Mouse (Mus musculus) testis, adult 2 months (tissue): ENCODE data around the gene Ttc17. TPM values are rescaled to one million over a fixed set of nuclear protein-coding genes. Genes with fewer than 3 reads are reported as not detected.

ENCODE experiments used
- H3K27ac ChIP-seq: fragments of 200-500 bp; 2 replicates; pipeline ENCODE4 v1.5.1; 2012; ENCODE audit warnings: low read depth, low read length; ENCODE audit not compliant: control insufficient read depth, insufficient read depth
- H3K27me3 ChIP-seq: fragments of 200-500 bp; 2 replicates; pipeline ENCODE4 v1.6.1; 2012; ENCODE audit warnings: mild to moderate bottlenecking, low read length, moderate library complexity; ENCODE audit not compliant: control insufficient read depth, insufficient read depth
- H3K36me3 ChIP-seq: fragments of 200-500 bp; 2 replicates; pipeline ENCODE4 v1.6.1; 2012; ENCODE audit warnings: mild to moderate bottlenecking, low read length; ENCODE audit not compliant: control insufficient read depth, insufficient read depth
- H3K4me1 ChIP-seq: fragments of 200-500 bp; 2 replicates; pipeline ENCODE4 v1.6.1; 2012; ENCODE audit warnings: low read length; ENCODE audit not compliant: control insufficient read depth, insufficient read depth
- H3K4me3 ChIP-seq: fragments of 200-500 bp; 2 replicates; pipeline ENCODE4 v1.5.1; 2012; ENCODE audit warnings: low read depth, mild to moderate bottlenecking, low read length, moderate library complexity, mixed read lengths; ENCODE audit not compliant: control insufficient read depth
- CTCF ChIP-seq: fragments of 200-500 bp; IDR thresholded peaks from 2 replicates; pipeline ENCODE4 v1.5.1; 2012; ENCODE audit warnings: low read depth, mild to moderate bottlenecking, inconsistent platforms, low read length, moderate library complexity; ENCODE audit not compliant: control insufficient read depth, insufficient read depth, insufficient replicate concordance
- POLR2A ChIP-seq: fragments of 200-500 bp; IDR thresholded peaks from 2 replicates; pipeline ENCODE4 v1.6.1; 2012; ENCODE audit warnings: low read depth, mild to moderate bottlenecking, inconsistent platforms, low read length, moderate library complexity; ENCODE audit not compliant: control insufficient read depth
- polyA plus RNA-seq: library from polyadenylated mRNA; depleted of rRNA; stranded (reverse); fragments of >200 nt; gene quantifications from 2 replicates; pipeline ENCODE4 v1.2.3, GENCODE M21; 2012

Gene Ttc17
- polyA plus RNA-seq, 1 experiment = 4.3 TPM

DNA sequence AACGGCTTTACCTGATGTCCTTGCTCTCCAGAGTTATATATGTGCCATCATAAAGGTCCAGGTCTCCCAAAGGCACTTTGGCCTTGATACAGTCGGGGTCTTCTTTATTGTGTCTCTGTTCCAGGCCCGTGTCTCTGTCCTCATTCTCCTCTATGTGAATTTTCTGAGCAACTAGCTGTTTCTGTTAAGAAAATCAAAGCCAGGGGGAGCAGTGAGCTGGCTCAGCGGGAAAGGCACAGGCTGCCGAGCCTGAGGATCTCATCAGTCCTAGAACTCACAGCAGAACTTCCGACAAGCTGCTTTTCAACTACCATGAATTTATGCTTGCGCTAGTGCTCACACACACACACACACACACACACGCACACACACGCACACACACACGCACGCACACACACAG is 27.8 kb downstream of the Ttc17 start:
- no peaks in the 10 kb centered on the region for H3K36me3 ChIP-seq
- TF ChIP-seq CTCF = no peak
- H3K27me3 ChIP-seq = no peaks in the 10 kb centered on the region
- H3K4me1 ChIP-seq = no peaks in the 10 kb centered on the region
- H3K27ac ChIP-seq = no peak overlapping the region
- no peak overlapping the region for H3K4me3 ChIP-seq

DNA sequence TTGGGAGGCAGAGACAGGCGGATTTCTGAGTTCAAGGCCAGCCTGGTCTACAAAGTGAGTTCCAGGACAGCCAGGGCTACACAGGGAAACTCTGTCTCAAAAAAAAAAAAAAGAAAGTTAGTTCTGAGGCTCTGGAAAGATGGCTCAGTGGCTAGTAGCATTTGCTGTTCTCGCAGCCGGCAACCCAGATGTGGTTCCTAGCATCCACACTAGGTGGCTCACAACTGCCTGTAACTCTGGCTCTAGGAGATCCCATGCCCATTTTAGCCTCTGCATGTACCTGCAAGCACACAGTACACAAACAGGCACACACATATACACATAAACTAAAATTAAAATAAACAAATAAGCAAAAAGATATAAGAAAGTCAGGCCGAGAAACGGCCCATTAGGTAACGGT is 35.4 kb downstream of the Ttc17 start:
- H3K4me1 ChIP-seq = no peaks in the 10 kb centered on the region
- H3K27me3 ChIP-seq = no peaks in the 10 kb centered on the region
- H3K27ac ChIP-seq = no peak overlapping the region
- TF ChIP-seq POLR2A (no peak), CTCF (no peak)
- no peak overlapping the region for H3K4me3 ChIP-seq
- no peaks in the 10 kb centered on the region for H3K36me3 ChIP-seq

DNA sequence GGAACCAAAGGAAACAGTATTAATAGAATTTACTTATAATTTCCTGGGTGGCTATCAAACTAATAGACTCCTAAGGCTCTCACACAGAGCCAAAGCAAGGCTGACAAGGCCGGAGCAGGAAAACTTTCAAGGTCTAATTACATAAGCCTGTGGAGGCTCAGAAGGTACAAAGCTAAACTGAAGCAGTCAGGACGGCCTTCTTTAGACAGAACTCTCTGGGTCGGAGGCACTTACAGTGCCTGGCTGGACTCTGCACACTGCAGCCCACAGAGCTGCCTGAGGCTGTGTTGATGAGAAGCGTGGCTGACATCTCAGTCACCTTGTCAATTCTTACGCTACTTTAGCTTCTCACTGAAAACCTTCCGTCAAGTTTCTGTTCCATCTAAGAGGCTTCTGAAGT is 42.7 kb downstream of the Ttc17 start:
- no peaks in the 10 kb centered on the region for H3K36me3 ChIP-seq
- H3K4me3 ChIP-seq = no peak overlapping the region
- H3K27ac ChIP-seq = no peak overlapping the region
- no peaks in the 10 kb centered on the region for H3K27me3 ChIP-seq
- no peaks in the 10 kb centered on the region for H3K4me1 ChIP-seq
- TF ChIP-seq CTCF (no peak), POLR2A (no peak)

DNA sequence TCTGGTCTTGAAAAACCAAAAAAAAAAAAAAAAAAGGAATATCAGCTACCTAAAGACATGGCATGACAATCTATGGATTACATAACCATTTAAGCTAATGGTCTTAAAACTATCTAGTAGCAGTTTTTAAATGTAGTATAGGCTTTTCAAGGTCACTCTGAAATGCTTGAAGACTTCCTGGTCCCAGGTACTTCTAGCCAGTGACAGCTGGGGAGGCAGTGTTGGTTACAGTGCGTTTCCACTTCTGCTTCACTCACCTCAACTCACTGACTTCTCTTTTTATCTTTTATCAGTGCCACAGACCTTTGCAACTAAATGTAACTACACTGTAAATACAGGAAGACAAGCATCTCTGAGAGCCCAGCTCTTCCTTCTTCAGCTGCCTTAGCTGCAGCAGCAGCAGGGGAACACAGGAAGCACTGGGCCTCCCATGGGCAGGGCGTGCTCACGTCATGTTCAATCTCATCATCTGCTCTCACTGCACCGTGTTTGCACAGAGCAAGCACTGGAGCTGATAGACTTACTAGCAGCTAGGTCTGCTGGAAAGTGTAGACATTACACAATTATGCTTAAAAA is 46.0 kb downstream of the Ttc17 start:
- Histone ChIP-seq H3K36me3 (no peaks in the 10 kb centered on the region), H3K27me3 (no peaks in the 10 kb centered on the region), H3K27ac (no peak overlapping the region), H3K4me3 (no peak overlapping the region), H3K4me1 (no peaks in the 10 kb centered on the region)
- TF ChIP-seq POLR2A (no peak), CTCF (no peak)

DNA sequence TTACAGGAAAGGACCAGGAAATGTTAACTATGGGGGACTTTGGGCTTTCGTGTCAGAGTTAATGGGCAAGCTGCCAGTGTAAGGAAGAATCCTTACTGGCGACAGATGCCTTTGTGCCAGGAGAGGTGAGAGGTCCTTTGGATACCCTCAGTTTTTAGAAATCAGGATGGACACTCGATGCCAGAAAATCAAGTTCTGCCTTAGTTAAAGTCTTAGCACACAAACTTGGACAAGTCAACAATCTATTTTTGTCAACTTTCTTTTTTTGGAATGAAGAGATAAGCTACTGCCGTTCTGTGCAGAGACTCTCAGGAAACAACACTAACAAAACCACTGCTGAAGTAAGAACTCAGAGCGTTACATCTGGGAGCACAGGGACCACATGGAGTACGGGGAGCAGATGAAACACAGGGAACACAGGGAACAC is 58.3 kb downstream of the Ttc17 start:
- Histone ChIP-seq H3K36me3 (no peaks in the 10 kb centered on the region), H3K27ac (no peak overlapping the region), H3K4me3 (no peak overlapping the region), H3K4me1 (no peaks in the 10 kb centered on the region), H3K27me3 (no peaks in the 10 kb centered on the region)
- TF ChIP-seq CTCF (no peak), POLR2A (no peak)

DNA sequence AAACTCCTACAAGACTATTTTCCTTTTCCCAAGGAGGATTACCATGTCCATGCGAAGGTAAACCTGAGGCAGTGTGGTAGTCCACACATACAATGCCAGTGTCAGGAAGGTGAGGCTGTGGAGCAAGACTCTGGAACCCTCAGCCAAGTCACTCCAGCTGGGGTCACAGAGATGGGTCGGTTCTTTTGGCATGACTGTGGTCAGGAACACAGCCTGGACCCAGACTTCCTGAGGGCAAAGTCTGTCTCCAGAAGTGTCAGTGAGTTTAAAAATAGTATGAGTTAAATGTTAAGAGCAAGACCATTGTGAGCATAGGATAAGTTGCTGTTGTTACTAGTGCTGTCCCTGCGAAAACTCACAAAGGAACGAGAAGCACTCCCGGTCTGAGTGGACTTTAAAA is 59.7 kb downstream of the Ttc17 start:
- Histone ChIP-seq H3K36me3 (no peaks in the 10 kb centered on the region), H3K4me3 (no peak overlapping the region), H3K4me1 (no peaks in the 10 kb centered on the region), H3K27ac (no peak overlapping the region), H3K27me3 (no peaks in the 10 kb centered on the region)
- TF ChIP-seq POLR2A (no peak), CTCF (no peak)

DNA sequence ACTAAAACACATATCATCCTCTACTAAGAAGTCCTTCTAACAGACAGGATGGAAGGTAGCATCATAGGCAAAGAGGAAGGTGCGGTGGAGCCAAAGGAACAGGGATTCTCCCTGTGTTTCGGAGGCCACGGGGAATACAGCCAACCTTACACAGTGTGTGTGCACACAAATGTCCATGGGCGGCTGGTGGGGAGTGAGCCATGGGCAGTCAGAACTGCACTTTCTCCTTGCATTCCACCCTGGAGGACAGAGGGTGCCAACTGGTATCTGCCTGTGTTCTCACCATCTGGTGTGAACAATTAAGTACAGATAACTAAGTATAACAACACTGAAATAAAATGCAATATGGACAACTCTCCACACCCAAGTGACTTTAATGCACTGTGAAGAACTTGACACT is 61.9 kb downstream of the Ttc17 start:
- no peak for TF ChIP-seq CTCF
- no peak for TF ChIP-seq POLR2A
- no peak overlapping the region for H3K27ac ChIP-seq
- H3K4me3 ChIP-seq = no peak overlapping the region
- H3K4me1 ChIP-seq = no peaks in the 10 kb centered on the region
- no peaks in the 10 kb centered on the region for H3K27me3 ChIP-seq
- H3K36me3 ChIP-seq = no peaks in the 10 kb centered on the region
